Mouse (Mus musculus): ENCODE results near the gene Cul3. TPM values are rescaled to one million over a fixed set of nuclear protein-coding genes. Genes with fewer than 3 reads are reported as not detected.
"Not testable (repeated sequence)": the region's sequence is repeated elsewhere in the genome, so short reads cannot be mapped to it uniquely, and the experiment has no call there.

Gene Cul3
- polyA plus RNA-seq, 1 experiment, result 15.3 TPM

- TF ChIP-seq CTCF (IDR thresholded peaks at IDR 0.05; ENCODE audit: borderline replicate concordance, control insufficient read depth, extremely low read depth, insufficient read depth, low read length, poor library complexity), result no peak
- TF ChIP-seq POLR2A (IDR thresholded peaks at IDR 0.05; ENCODE audit: control insufficient read depth, extremely low read depth, insufficient read depth, low read length, poor library complexity), result no peak
- no peaks in the 10 kb centered on the region for H3K4me1 ChIP-seq (replicated peaks; ENCODE audit: control insufficient read depth, insufficient read depth, low read length)
- no peak overlapping the region for H3K4me3 ChIP-seq (ENCODE audit: control insufficient read depth, insufficient read depth, low read length)
- DNase-seq, result no peak
- no peaks in the 10 kb centered on the region for H3K27me3 ChIP-seq (ENCODE audit: control insufficient read depth, insufficient read depth, low read length)
- no peak overlapping the region for H3K27ac ChIP-seq (ENCODE audit: control insufficient read depth, insufficient read depth, low read length)
- H3K36me3 ChIP-seq (ENCODE audit: control insufficient read depth, insufficient read depth, low read length), result no peaks in the 10 kb centered on the region
- 94% methylated on average over 3 of the region's 3 CpGs for WGBS
These were observed 31.1 kb upstream of the Cul3 start for GRCm38 (mm10) chr1:80371189-80371889.

GRCm38 (mm10) chr1:80363486-80363885 is 23.2 kb upstream of the Cul3 start:
- TF ChIP-seq POLR2A (IDR thresholded peaks at IDR 0.05; ENCODE audit: control insufficient read depth, extremely low read depth, insufficient read depth, low read length, poor library complexity) (no peak), CTCF (IDR thresholded peaks at IDR 0.05; ENCODE audit: borderline replicate concordance, control insufficient read depth, extremely low read depth, insufficient read depth, low read length, poor library complexity) (no peak)
- Histone ChIP-seq H3K4me1 (replicated peaks; ENCODE audit: control insufficient read depth, insufficient read depth, low read length) (0 out of 2 replicates have a peak, but pooled peaks cover 2% of the 10 kb centered on the region), H3K27ac (ENCODE audit: control insufficient read depth, insufficient read depth, low read length) (no peak overlapping the region), H3K36me3 (ENCODE audit: control insufficient read depth, insufficient read depth, low read length) (no peaks in the 10 kb centered on the region), H3K4me3 (ENCODE audit: control insufficient read depth, insufficient read depth, low read length) (no peak overlapping the region), H3K27me3 (ENCODE audit: control insufficient read depth, insufficient read depth, low read length) (no peaks in the 10 kb centered on the region)
- 96% methylated on average over 8 of the region's 8 CpGs for WGBS
- no peak for DNase-seq

- DNase-seq, result no peak
- TF ChIP-seq POLR2A (IDR thresholded peaks at IDR 0.05; ENCODE audit: control insufficient read depth, extremely low read depth, insufficient read depth, low read length, poor library complexity) (no peak), CTCF (IDR thresholded peaks at IDR 0.05; ENCODE audit: borderline replicate concordance, control insufficient read depth, extremely low read depth, insufficient read depth, low read length, poor library complexity) (no peak)
- Histone ChIP-seq H3K4me1 (replicated peaks; ENCODE audit: control insufficient read depth, insufficient read depth, low read length) (0 out of 2 replicates have a peak, but pooled peaks cover 2% of the 10 kb centered on the region), H3K4me3 (ENCODE audit: control insufficient read depth, insufficient read depth, low read length) (no peak overlapping the region), H3K36me3 (ENCODE audit: control insufficient read depth, insufficient read depth, low read length) (no peaks in the 10 kb centered on the region), H3K27me3 (ENCODE audit: control insufficient read depth, insufficient read depth, low read length) (no peaks in the 10 kb centered on the region), H3K27ac (ENCODE audit: control insufficient read depth, insufficient read depth, low read length) (no peak overlapping the region)
- WGBS, result 89% methylated on average over 2 of the region's 2 CpGs
These were observed 22.7 kb upstream of the Cul3 start for GRCm38 (mm10) chr1:80362946-80363345.

- no peak for DNase-seq
- Histone ChIP-seq H3K4me1 (replicated peaks; ENCODE audit: control insufficient read depth, insufficient read depth, low read length) (0 out of 2 replicates have a peak, but pooled peaks cover 2% of the 10 kb centered on the region), H3K27me3 (ENCODE audit: control insufficient read depth, insufficient read depth, low read length) (no peaks in the 10 kb centered on the region), H3K4me3 (ENCODE audit: control insufficient read depth, insufficient read depth, low read length) (no peak overlapping the region), H3K27ac (ENCODE audit: control insufficient read depth, insufficient read depth, low read length) (no peak overlapping the region), H3K36me3 (ENCODE audit: control insufficient read depth, insufficient read depth, low read length) (no peaks in the 10 kb centered on the region)
- 26% methylated on average over 2 of the region's 2 CpGs for WGBS
- TF ChIP-seq CTCF (IDR thresholded peaks at IDR 0.05; ENCODE audit: borderline replicate concordance, control insufficient read depth, extremely low read depth, insufficient read depth, low read length, poor library complexity) (no peak), POLR2A (IDR thresholded peaks at IDR 0.05; ENCODE audit: control insufficient read depth, extremely low read depth, insufficient read depth, low read length, poor library complexity) (no peak)
These were observed 22.1 kb upstream of the Cul3 start for GRCm38 (mm10) chr1:80362400-80362799.

- WGBS, result 63% methylated on average over 2 of the region's 2 CpGs
- DNase-seq, result not testable (repeated sequence)
These were observed 21.5 kb upstream of the Cul3 start for GRCm38 (mm10) chr1:80361771-80362170.

GRCm38 (mm10) chr1:80360038-80360608 is 19.8 kb upstream of the Cul3 start:
- no peak overlapping the region for H3K27ac ChIP-seq (ENCODE audit: control insufficient read depth, insufficient read depth, low read length)
- H3K4me1 ChIP-seq (replicated peaks; ENCODE audit: control insufficient read depth, insufficient read depth, low read length), result 0 out of 2 replicates have a peak, but pooled peaks cover 2% of the 10 kb centered on the region
- no peaks in the 10 kb centered on the region for H3K36me3 ChIP-seq (ENCODE audit: control insufficient read depth, insufficient read depth, low read length)
- H3K4me3 ChIP-seq (ENCODE audit: control insufficient read depth, insufficient read depth, low read length), result no peak overlapping the region
- H3K27me3 ChIP-seq (ENCODE audit: control insufficient read depth, insufficient read depth, low read length), result no peaks in the 10 kb centered on the region
- TF ChIP-seq CTCF (IDR thresholded peaks at IDR 0.05; ENCODE audit: borderline replicate concordance, control insufficient read depth, extremely low read depth, insufficient read depth, low read length, poor library complexity) (no peak), POLR2A (IDR thresholded peaks at IDR 0.05; ENCODE audit: control insufficient read depth, extremely low read depth, insufficient read depth, low read length, poor library complexity) (no peak)
- DNase-seq, result no peak
- WGBS, result 82% methylated on average over 4 of the region's 4 CpGs

More at GRCm38 (mm10) chr1:80361771-80362170, 21.5 kb upstream of the Cul3 start:
- H3K27ac ChIP-seq (ENCODE audit: control insufficient read depth, insufficient read depth, low read length); H3K36me3 ChIP-seq (ENCODE audit: control insufficient read depth, insufficient read depth, low read length); H3K4me1 ChIP-seq (replicated peaks; ENCODE audit: control insufficient read depth, insufficient read depth, low read length); H3K27me3 ChIP-seq (ENCODE audit: control insufficient read depth, insufficient read depth, low read length); H3K4me3 ChIP-seq (ENCODE audit: control insufficient read depth, insufficient read depth, low read length): not testable (repeated sequence)

Measured in thymus, adult 2 months (tissue).